Mouse (Mus musculus) erythroblast, embryonic 14.5 days (primary cell): ENCODE measurements around the gene AC124502.3.

ENCODE experiments used
- GATA1 ChIP-seq: IDR thresholded peaks from 2 replicates; pipeline ENCODE4 v1.6.1; 2012; ENCODE audit warnings: low read length, inconsistent platforms, mixed read lengths
- TAL1 ChIP-seq: IDR thresholded peaks from 3 replicates; pipeline ENCODE4 v1.6.1; 2012; ENCODE audit warnings: low read length, inconsistent platforms, mixed read lengths

DNA sequence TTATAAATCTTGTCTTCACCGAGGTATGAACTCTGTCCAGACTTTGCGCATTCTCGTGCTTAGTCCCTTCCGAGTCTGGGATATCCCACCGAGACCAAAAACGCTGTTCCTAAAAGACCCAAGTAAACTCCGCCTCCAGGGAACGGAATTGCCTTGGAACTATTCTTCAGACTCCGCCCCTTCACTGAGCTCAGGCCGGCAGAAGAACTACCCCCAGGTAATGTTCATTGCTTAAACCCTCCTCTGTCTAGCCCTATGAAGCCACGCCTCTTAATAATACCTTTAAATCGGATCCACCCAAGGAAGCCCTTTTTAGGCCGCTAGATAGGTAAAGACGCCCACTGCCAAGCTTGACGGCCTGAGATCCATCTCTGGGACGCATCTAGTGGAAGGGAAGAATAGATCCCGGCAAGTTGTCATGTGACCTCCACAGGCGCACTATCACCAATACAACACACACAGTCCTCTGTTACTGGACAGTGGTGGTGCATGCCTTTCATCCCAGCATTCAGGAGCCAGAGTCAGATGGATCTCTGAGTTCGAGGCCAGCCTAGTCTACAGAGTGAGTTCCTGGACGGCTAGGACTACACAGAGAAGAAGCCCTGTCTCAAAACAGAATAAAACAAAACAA lies 33.8 kb downstream of the AC124502.3 start:
- TF ChIP-seq TAL1 (no peak), GATA1 (no peak)
